24 mouse cellular contexts compared by ENCODE assay signal in the genomic region with DNA sequence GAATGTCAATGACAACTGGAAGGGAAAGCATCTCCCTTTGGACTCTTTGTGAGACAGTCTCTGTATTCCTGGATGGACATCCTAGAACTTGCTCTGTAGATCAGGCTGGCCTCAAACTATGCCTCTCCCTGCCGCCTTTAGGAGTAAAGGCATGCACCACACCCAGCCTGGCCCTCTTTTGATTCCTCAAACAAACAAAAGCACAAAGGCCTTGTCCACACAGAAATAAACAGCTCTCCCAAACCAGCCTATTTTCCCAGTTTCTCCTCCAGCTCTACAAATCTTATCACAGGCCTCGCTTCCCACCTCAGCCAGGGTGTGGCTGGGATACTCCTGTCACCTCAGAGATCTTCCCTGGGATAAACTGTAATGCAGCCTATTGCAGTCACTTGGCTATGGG. TPM values are rescaled to one million over a fixed set of nuclear protein-coding genes. Genes with fewer than 3 reads are reported as not detected.
DNase-seq lines count a peak whose midpoint lies in the region; TF ChIP-seq lines count a peak whose summit lies in the region.
"Had no signal": no experiment of that assay in that cellular context is flagged by ENCODE, and none has a peak within 500 bp of the region (broad histone marks: within the 10 kb centered on the region; RNA-seq: fewer than 3 reads in every experiment).

No protein-coding gene starts in this region.

- peaks cover 30% of the 10 kb centered on the region for H3K27me3 ChIP-seq in heart, embryonic 10.5 days (ENCODE audit: insufficient read depth, poor library complexity, severe bottlenecking)
- H3K27me3 ChIP-seq in E14TG2a.4 (ENCODE audit: insufficient read depth, low read length) = peaks cover 10% of the 10 kb centered on the region
- H3K27me3 ChIP-seq: CH12.LX had no signal

- peaks cover 33% of the 10 kb centered on the region for H3K4me1 ChIP-seq in heart, embryonic 10.5 days
- H3K4me1 ChIP-seq in E14TG2a.4 (replicated peaks; ENCODE audit: low read depth, low read length) = peaks cover 98% of the 10 kb centered on the region

- peak; percentile 46 for DNase-seq in heart, adult 11 months
- no peak for DNase-seq in heart, embryonic 10.5 days (ENCODE audit: low spot score)
- peak; percentile 59 for DNase-seq in ES-CJ7 (ENCODE audit: low read depth, low spot score)
- DNase-seq in ZHBTc4 (ENCODE audit: low read depth, low spot score) = peak; percentile 57
- no peak for DNase-seq in liver
- no peak for DNase-seq in layer of hippocampus, postnatal 36 days
- DNase-seq: adrenal gland, adult 2 months; adrenal gland, postnatal 10 days; adrenal gland, postnatal 25 days; B cell, adult 2 months; cerebellum, adult 11 months; cerebellum, adult 18-20 months; cerebellum, adult 8-10 months; cerebellum, adult 9-11 months; cerebellum, postnatal 14 days; cerebellum, postnatal 36 days; embryo, embryonic 11 days had no signal

- no peak for TF ChIP-seq CTCF in E14TG2a.4 (conservative IDR thresholded peaks at IDR 0.05; ENCODE audit: low read length)

- H3K9me3 ChIP-seq in heart, embryonic 10.5 days = no peaks in the 10 kb centered on the region
- no peaks in the 10 kb centered on the region for H3K9me3 ChIP-seq in E14TG2a.4 (ENCODE audit: low read length)
- H3K9me3 ChIP-seq: embryonic facial prominence, embryonic 13.5 days; embryonic facial prominence, embryonic 15.5 days; forebrain, embryonic 10.5 days; forebrain, embryonic 12.5 days had no signal

- no peak overlapping the region for H3K27ac ChIP-seq in heart, embryonic 10.5 days
- H3K27ac ChIP-seq: embryonic facial prominence, embryonic 13.5 days; embryonic facial prominence, embryonic 15.5 days; forebrain, embryonic 10.5 days; forebrain, embryonic 12.5 days had no signal

- WGBS in heart, embryonic 10.5 days = 81% methylated on average over 2 of the region's 2 CpGs

- H3K4me3 ChIP-seq in heart, embryonic 10.5 days = no peak overlapping the region
- H3K4me3 ChIP-seq in E14TG2a.4 (replicated peaks; ENCODE audit: low read length) = 0 out of 2 replicates have a peak overlapping the region, but pooled peaks have one; percentile 13
- H3K4me3 ChIP-seq: embryonic facial prominence, embryonic 13.5 days; embryonic facial prominence, embryonic 15.5 days; erythroblast, embryonic 14.5 days; forebrain, embryonic 10.5 days; forebrain, embryonic 12.5 days had no signal

- peaks cover 4% of the 10 kb centered on the region; the same call in 1 of the 2 replicates for H3K36me3 ChIP-seq in heart, embryonic 10.5 days
- H3K36me3 ChIP-seq in E14TG2a.4 (ENCODE audit: insufficient read depth, low read length) = peaks cover 25% of the 10 kb centered on the region
- H3K36me3 ChIP-seq: forebrain, embryonic 10.5 days; forebrain, embryonic 12.5 days had no signal

RNA-seq across cellular contexts. Expression of a gene that starts 53.2 kb away (rescaled TPM):
- polyA plus RNA-seq in heart, embryonic 10.5 days (2016; fragmentation: Nextera tagmentation; extraction: Ambion mirVana) = 25.8 and 29.8 TPM in 2 replicates
- 10 to 100 TPM; 36.0 to 40.4 TPM for total RNA-seq in layer of hippocampus, postnatal 36 days (2021)

Comparison
In these comparisons a context has a peak if more than half of its experiments do, and no peak if none do; other contexts are left out.
1. DNase-seq: peak in heart, adult 11 months (single experiment), ES-CJ7 (single experiment) and ZHBTc4 (single experiment); none in heart, embryonic 10.5 days (single experiment), liver (single experiment) and layer of hippocampus, postnatal 36 days (0 of 2).